Mouse (Mus musculus): ENCODE measurements around the gene Mios.

The Mios gene

GRCm38 (mm10) chr6:8209047-8209865, at the start of gene Mios:
TSS of gene Mios (plus strand) at chr6:8209222.
- DNase-seq (ENCODE audit: low spot score in 2 of 2): peak; percentile 89 to 90

GRCm38 (mm10) chr6:8160001-8160400, 49.0 kb upstream of the Mios start:
- DNase-seq (ENCODE audit: low spot score in 2 of 2): no peak

GRCm38 (mm10) chr6:8164741-8165140, 44.3 kb upstream of the Mios start:
- no peak for DNase-seq (ENCODE audit: low spot score in 2 of 2)

- DNase-seq (ENCODE audit: low spot score in 2 of 2): no peak
Measured at GRCm38 (mm10) chr6:8172101-8172500, 36.9 kb upstream of the Mios start.

GRCm38 (mm10) chr6:8174062-8174461, 35.0 kb upstream of the Mios start:
- peak; percentile 7 to 55 for DNase-seq (ENCODE audit: low spot score in 2 of 2)

- no peak for DNase-seq (ENCODE audit: low spot score in 2 of 2)
Measured at GRCm38 (mm10) chr6:8175346-8175745, 33.7 kb upstream of the Mios start.

- DNase-seq (ENCODE audit: low spot score in 2 of 2): no peak
Measured at GRCm38 (mm10) chr6:8176116-8176515, 32.9 kb upstream of the Mios start.

GRCm38 (mm10) chr6:8178397-8178941, 30.6 kb upstream of the Mios start:
- DNase-seq (ENCODE audit: low spot score in 2 of 2): peak; percentile 23 to 44

- DNase-seq (ENCODE audit: low spot score in 2 of 2): no peak
Measured at GRCm38 (mm10) chr6:8188599-8189233, 20.3 kb upstream of the Mios start.

GRCm38 (mm10) chr6:8189917-8190316, 19.1 kb upstream of the Mios start:
- no peak for DNase-seq (ENCODE audit: low spot score in 2 of 2)

GRCm38 (mm10) chr6:8192517-8192916, 16.5 kb upstream of the Mios start, which contains the start of gene Col28a1:
TSS of gene Col28a1 (minus strand) at chr6:8192617.
- no peak for DNase-seq (ENCODE audit: low spot score in 2 of 2)

GRCm38 (mm10) chr6:8209866-8210186, 804 bp downstream of the Mios start:
- no peak for DNase-seq (ENCODE audit: low spot score in 2 of 2)

- no peak for DNase-seq (ENCODE audit: low spot score in 2 of 2)
Measured at GRCm38 (mm10) chr6:8210661-8211060, 1.6 kb downstream of the Mios start.

- DNase-seq (ENCODE audit: low spot score in 2 of 2): no peak
Measured at GRCm38 (mm10) chr6:8227035-8227434, 18.0 kb downstream of the Mios start.

GRCm38 (mm10) chr6:8228596-8228995, 19.6 kb downstream of the Mios start:
- DNase-seq (ENCODE audit: low spot score in 2 of 2): no peak

- DNase-seq (ENCODE audit: low spot score in 2 of 2): no peak
Measured at GRCm38 (mm10) chr6:8258316-8258715, 49.3 kb downstream of the Mios start.

GRCm38 (mm10) chr6:8259004-8259666, 50.1 kb downstream of the Mios start, which contains the start of the genes Rpa3, Umad1 and Gm45062:
TSS of gene Rpa3 (minus strand) at chr6:8259173.
TSS of gene Umad1 (plus strand) at chr6:8259288.
TSS of gene Gm45062 (plus strand) at chr6:8259450.
- peak; percentile 97 to 98 for DNase-seq (ENCODE audit: low spot score in 2 of 2)

- DNase-seq (ENCODE audit: low spot score in 2 of 2): no peak
Measured at GRCm38 (mm10) chr6:8259667-8260044, 50.6 kb downstream of the Mios start.

GRCm38 (mm10) chr6:8271047-8271446, 62.0 kb downstream of the Mios start:
- DNase-seq (ENCODE audit: low spot score in 2 of 2): no peak

- peak; percentile 14 to 31 for DNase-seq (ENCODE audit: low spot score in 2 of 2)
Measured at GRCm38 (mm10) chr6:8274387-8275054, 65.5 kb downstream of the Mios start.

- DNase-seq (ENCODE audit: low spot score in 2 of 2): peak; percentile 37 to 70
Measured at GRCm38 (mm10) chr6:8275098-8275497, 66.1 kb downstream of the Mios start.

GRCm38 (mm10) chr6:8276431-8276830, 67.4 kb downstream of the Mios start:
- DNase-seq (ENCODE audit: low spot score in 2 of 2): no peak
